Mouse (Mus musculus): Measurements from ENCODE around the gene Cutal.

Cutal gene

DNA sequence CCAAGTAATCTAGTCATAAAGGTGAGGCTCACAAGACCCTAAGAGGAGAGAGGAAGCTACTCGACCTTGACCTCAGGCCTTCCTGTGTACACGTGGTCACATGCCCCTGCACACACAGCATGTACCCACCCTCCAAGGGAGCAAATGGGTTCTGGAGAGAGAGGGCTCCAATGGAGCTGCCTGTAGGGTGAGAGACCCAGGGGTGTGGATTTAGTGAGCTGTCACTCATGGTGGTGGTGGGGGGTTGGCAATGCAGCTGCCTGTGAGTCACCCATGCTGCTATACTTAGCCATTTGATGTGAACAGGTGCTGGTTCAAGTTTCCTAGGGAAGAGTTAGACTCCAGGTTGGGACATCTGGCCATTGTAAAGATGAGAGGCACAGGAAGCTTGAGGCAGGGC is 45.9 kb downstream of the Cutal start:
- DNase-seq: no peak

DNA sequence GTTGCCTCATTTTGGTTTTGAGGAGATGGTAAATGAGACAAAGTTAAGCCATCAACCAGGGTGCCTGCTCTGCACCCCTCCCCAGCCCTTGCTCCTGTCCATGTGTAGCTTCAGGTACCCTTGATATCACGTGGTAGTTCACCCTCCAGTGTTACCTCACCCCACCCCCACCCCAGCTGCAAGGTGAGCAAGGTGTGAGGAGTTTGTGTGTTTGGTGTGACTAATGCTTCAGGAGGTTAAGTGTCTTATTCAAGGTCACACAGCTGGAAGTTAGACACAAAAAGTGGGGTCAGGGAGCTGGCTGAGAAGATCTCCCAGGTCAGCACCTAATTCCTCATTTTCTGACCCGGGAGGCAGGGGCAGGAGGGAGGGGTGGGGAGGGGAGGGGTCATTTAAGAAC is 48.5 kb downstream of the Cutal start:
- no peak for DNase-seq

DNA sequence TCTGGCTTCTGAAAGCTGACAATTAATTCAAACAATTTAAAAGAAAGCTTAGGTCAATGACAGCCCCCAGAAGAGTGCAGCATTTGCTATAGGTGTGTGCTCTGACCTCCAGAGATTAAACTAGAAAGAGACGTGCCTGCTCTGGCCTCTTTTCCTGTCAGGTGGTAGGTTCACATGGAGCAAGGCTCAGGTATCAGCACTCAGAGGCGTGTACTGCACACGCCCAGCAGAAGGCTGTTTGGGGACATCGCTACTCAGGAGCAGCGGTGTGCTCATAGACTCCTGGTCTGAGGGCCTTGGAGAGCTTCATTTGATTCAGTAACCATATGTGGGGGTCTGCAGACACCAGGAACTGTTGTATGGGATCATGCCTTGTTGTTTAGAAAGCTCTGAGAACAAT is 53.1 kb downstream of the Cutal start:
- DNase-seq: no peak

DNA sequence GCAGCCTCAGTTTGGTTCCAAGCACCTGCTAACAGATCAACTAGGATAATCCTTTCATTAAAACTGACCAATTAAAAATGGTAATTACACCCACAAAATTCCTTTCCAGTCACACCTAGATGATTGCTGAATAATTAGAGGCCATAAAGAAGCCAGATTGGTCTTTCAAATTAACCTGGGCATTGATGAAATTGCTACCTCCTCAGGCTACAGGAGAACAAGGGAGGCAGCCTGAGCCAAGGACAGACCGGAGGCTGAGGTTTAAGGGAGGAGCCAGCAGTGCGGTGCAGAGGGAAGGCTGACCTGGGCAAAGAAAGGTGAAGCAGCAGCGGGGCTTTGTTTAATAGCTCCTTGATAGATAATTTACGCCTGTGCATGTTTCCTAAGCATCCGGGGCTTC is 63.3 kb downstream of the Cutal start:
- DNase-seq: no peak

DNA sequence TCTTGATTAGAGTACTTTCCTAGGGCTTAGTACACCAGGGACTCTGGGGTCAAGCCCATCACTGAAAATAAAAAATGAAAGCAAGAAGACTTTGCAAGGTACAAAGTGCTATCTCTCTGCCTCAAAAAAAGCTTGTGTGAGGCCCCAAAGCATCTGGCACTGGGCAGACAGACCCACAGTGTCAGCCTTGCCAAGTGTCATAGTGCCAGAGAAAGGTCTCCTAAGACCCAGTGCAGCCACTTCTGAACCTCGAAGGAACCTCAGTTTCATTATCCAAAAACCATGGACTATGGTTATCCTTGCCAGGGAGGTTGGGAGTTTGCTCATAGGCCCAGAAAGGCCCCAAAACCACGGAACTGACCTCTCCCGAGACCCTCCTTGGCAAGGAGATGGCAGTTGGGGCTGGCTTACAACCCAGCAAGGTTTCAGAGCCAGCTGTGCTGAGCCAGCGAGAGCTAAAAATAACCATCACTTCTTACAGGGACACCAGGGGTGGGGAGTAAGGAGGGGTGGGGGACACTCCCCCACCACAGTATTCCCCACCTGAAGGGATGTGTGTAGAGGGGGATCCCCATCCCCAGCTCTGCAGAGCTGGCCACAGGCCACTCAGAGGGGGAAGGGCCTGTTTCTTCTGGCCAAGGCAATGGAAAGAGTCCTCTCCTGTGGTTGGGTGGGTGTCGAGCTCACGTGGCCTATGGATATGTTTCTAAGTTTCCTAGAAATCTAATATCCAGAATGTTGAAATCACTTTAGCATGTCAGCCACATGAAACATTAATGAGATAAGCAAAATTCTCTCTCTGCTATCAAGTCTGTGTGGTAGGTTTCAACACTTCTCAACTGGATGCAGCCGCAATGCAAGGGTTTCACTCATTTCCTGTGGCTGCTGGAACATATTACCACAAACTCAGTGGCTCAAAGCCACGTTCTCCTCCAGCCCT is 64.3 kb downstream of the Cutal start:
- no peak for DNase-seq

DNA sequence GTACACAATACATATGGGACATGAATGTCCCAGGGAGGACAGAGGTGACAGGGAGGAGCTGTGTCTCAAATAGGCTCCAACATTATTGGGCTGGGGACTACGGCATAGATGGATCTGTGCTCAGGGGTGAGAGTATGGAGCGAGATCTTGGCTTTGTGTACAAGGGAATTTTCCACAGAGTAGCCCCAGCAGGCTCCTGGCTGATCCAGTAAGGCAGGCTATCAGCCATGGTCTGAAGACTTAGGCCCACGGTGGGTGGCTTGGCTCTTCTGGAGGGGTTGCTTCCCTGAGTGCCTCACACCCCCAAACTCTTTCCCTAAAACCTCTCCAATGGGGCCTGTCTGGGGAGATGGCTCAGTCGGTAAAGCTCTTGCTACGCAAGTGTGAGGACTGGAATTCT is 66.0 kb downstream of the Cutal start:
- DNase-seq: no peak

DNA sequence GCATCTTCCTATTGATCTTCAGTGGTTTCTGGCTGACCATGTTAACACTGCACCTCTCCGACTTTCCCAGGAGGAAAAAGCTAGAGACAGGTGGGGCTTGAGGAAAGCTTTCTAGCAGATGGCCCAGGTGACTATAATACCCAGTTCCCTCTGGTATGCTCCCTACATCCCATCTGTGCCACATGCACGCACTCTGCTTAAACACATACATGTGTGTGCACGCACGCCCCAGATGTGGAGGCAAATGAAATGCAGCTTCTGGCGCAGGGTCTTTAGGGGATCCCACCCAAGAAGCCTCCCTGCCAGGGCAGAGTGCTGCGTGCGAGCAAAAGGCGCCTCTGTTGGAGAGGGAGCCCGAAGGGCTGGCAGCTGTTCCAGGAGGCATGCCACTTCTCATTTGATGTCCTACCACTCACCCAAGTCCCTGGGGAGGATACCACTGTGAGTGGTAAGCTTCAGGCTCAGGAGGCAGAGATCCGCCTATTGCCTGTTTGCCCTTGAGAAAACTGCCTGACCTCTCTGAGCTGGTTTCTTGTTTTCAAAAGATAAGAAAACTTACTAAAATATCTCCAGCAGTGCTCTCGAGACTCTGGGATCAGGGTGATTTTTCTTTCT is 67.0 kb downstream of the Cutal start:
- DNase-seq: no peak

All from right cerebral cortex, adult 18-20 months (tissue).